In genomic region chr5:28208726-28209520, GRCm38 (mm10) we compare ENCODE assay signal across 14 mouse cellular contexts. TPM values are rescaled to one million over a fixed set of nuclear protein-coding genes. Genes with fewer than 3 reads are reported as not detected.
DNase-seq lines count a peak whose midpoint lies in the region; ATAC-seq and TF ChIP-seq lines count a peak whose summit lies in the region.
"Had no signal": no experiment of that assay in that cellular context is flagged by ENCODE, and none has a peak within 500 bp of the region (broad histone marks: within the 10 kb centered on the region; RNA-seq: fewer than 3 reads in every experiment).

No protein-coding gene starts in this region.

- no peaks in the 10 kb centered on the region for H3K79me2 ChIP-seq in heart, adult 2 months (replicated peaks; ENCODE audit: control insufficient read depth, insufficient read depth, low read length)

- 14% methylated on average over 20 of the region's 20 CpGs for WGBS in heart, embryonic 15.5 days
- WGBS in heart, adult 2 months: 13% methylated on average over 20 of the region's 20 CpGs
- WGBS in intestine, embryonic 14.5 days: 13% methylated on average over 20 of the region's 20 CpGs
- WGBS in neural tube, embryonic 13.5 days: 11% methylated on average over 20 of the region's 20 CpGs

- TF ChIP-seq CTCF in heart, adult 2 months (IDR thresholded peaks at IDR 0.05): no peak
- no peak for TF ChIP-seq CTCF in gastrocnemius, adult 2 months (IDR thresholded peaks at IDR 0.05)

- DNase-seq in heart, adult 2 months: no peak
- peak; percentile 70 to 75 for DNase-seq in cerebellum, postnatal 25 days
- peak; percentile 55 for DNase-seq in intestine, embryonic 14.5 days (ENCODE audit: low spot score)
- no peak for DNase-seq in layer of hippocampus, adult 11-12 months (ENCODE audit: low spot score)
- no peak for DNase-seq in gastrocnemius, adult 2 months
- DNase-seq in right cerebral cortex, postnatal 25 days: no peak
- DNase-seq: adrenal gland, postnatal 25 days; layer of hippocampus, adult 9-11 months had no signal

- H3K4me1 ChIP-seq in heart, embryonic 15.5 days (replicated peaks): peaks cover 8% of the 10 kb centered on the region
- H3K4me1 ChIP-seq in heart, adult 2 months (ENCODE audit: control insufficient read depth, insufficient read depth, low read length): no peaks in the 10 kb centered on the region
- no peaks in the 10 kb centered on the region; the same call in 1 of the 2 replicates for H3K4me1 ChIP-seq in intestine, embryonic 14.5 days (replicated peaks; ENCODE audit: control insufficient read depth, insufficient read depth, low read length)
- H3K4me1 ChIP-seq in neural tube, embryonic 13.5 days (replicated peaks): peaks cover 21% of the 10 kb centered on the region

- no peak for TF ChIP-seq EP300 in heart, adult 2 months (IDR thresholded peaks at IDR 0.05; ENCODE audit: insufficient read depth, low read depth, low read length)

- H3K4me2 ChIP-seq in heart, embryonic 15.5 days: no peak overlapping the region
- H3K4me2 ChIP-seq in intestine, embryonic 14.5 days (ENCODE audit: low read length): no peak overlapping the region
- peak overlapping the region; percentile 69 for H3K4me2 ChIP-seq in neural tube, embryonic 13.5 days

- H3K27me3 ChIP-seq in heart, embryonic 15.5 days: peaks cover 92% of the 10 kb centered on the region
- H3K27me3 ChIP-seq in heart, adult 2 months (ENCODE audit: control insufficient read depth, insufficient read depth, low read length): peaks cover 19% of the 10 kb centered on the region
- peaks cover 93% of the 10 kb centered on the region for H3K27me3 ChIP-seq in intestine, embryonic 14.5 days (replicated peaks; ENCODE audit: control insufficient read depth, insufficient read depth, low read length)
- peaks cover 88% of the 10 kb centered on the region for H3K27me3 ChIP-seq in neural tube, embryonic 13.5 days

- H3K36me3 ChIP-seq in heart, embryonic 15.5 days: no peaks in the 10 kb centered on the region
- no peaks in the 10 kb centered on the region for H3K36me3 ChIP-seq in heart, adult 2 months (ENCODE audit: control insufficient read depth, insufficient read depth, low read length)
- no peaks in the 10 kb centered on the region for H3K36me3 ChIP-seq in intestine, embryonic 14.5 days (ENCODE audit: control insufficient read depth, insufficient read depth, low read length)
- no peaks in the 10 kb centered on the region for H3K36me3 ChIP-seq in neural tube, embryonic 13.5 days
- H3K36me3 ChIP-seq: embryonic facial prominence, embryonic 15.5 days had no signal

- H3K4me3 ChIP-seq in heart, embryonic 15.5 days: peak overlapping the region; percentile 44; the same call in 1 of the 2 replicates
- H3K4me3 ChIP-seq in heart, adult 2 months: no peak overlapping the region
- 0 out of 2 replicates have a peak overlapping the region, but pooled peaks have one; percentile 32 for H3K4me3 ChIP-seq in intestine, embryonic 14.5 days (ENCODE audit: low read depth, low read length)
- peak overlapping the region; percentile 39; the same call in 1 of the 2 replicates for H3K4me3 ChIP-seq in neural tube, embryonic 13.5 days
- H3K4me3 ChIP-seq in gastrocnemius, adult 2 months: no peak overlapping the region

- H3K27ac ChIP-seq in heart, embryonic 15.5 days: no peak overlapping the region
- no peak overlapping the region for H3K27ac ChIP-seq in heart, adult 2 months
- no peak overlapping the region for H3K27ac ChIP-seq in intestine, embryonic 14.5 days (ENCODE audit: low read depth)
- H3K27ac ChIP-seq in neural tube, embryonic 13.5 days (replicated peaks): no peak overlapping the region
- H3K27ac ChIP-seq in gastrocnemius, adult 2 months: no peak overlapping the region
- H3K27ac ChIP-seq: embryonic facial prominence, embryonic 15.5 days; liver, embryonic 14.5 days had no signal

- H3K9me3 ChIP-seq in heart, embryonic 15.5 days (replicated peaks): no peaks in the 10 kb centered on the region
- H3K9me3 ChIP-seq in intestine, embryonic 14.5 days (ENCODE audit: control insufficient read depth, low read length): no peaks in the 10 kb centered on the region
- H3K9me3 ChIP-seq in neural tube, embryonic 13.5 days: no peaks in the 10 kb centered on the region
- H3K9me3 ChIP-seq: embryonic facial prominence, embryonic 15.5 days had no signal

- no peak for ATAC-seq in heart, embryonic 15.5 days (replicated peaks; ENCODE audit: insufficient number of reproducible peaks, insufficient read depth, low FRiP score, low read depth)
- ATAC-seq in intestine, embryonic 14.5 days (replicated peaks; ENCODE audit: low FRiP score, low TSS enrichment, low read depth): no peak
- ATAC-seq in neural tube, embryonic 13.5 days (ENCODE audit: low read depth): no peak

- TF ChIP-seq POLR2A in heart, adult 2 months (IDR thresholded peaks at IDR 0.05; ENCODE audit: insufficient read depth, low read depth, low read length): no peak

- no peak overlapping the region for H3K9ac ChIP-seq in heart, embryonic 15.5 days
- no peak overlapping the region for H3K9ac ChIP-seq in heart, adult 2 months (ENCODE audit: low read depth, low read length)
- H3K9ac ChIP-seq in intestine, embryonic 14.5 days (ENCODE audit: low read length): no peak overlapping the region
- no peak overlapping the region for H3K9ac ChIP-seq in neural tube, embryonic 13.5 days
- H3K9ac ChIP-seq: embryonic facial prominence, embryonic 15.5 days; liver, embryonic 14.5 days had no signal

- intact Hi-C loops in heart, adult 2 months (cut with DNase I): no loop called here
- intact Hi-C loops in gastrocnemius, adult 2 months (cut with DNase I): no loop called here

RNA-seq across cellular contexts. Expression of gene Cnpy1, which starts 36.7 kb away (rescaled TPM):
- not detected in 2 replicates for polyA plus RNA-seq in heart, embryonic 15.5 days (2015; fragmentation: Nextera tagmentation; extraction: Ambion mirVana)
- total RNA-seq in heart, adult 2 months (2021): not detected
- polyA plus RNA-seq in heart, adult 2 months (2012; rRNA removed): not detected in 2 replicates
- 0.05 and 0.23 TPM in 2 replicates for polyA plus RNA-seq in intestine, embryonic 14.5 days (2014; fragmentation: Nextera tagmentation; extraction: Ambion mirVana)
- 1.3 and 1.7 TPM in 2 replicates for polyA plus RNA-seq in neural tube, embryonic 13.5 days (2015; fragmentation: Nextera tagmentation; extraction: Ambion mirVana)
- not detected for total RNA-seq in gastrocnemius, adult 2 months (2021)
- total RNA-seq: adrenal gland, postnatal 25 days had no signal
- polyA plus RNA-seq: heart, embryonic 16.5 days; spleen, adult 2 months had no signal

RNA-seq across cellular contexts. Expression of gene En2, which starts 43.4 kb away (rescaled TPM):
- not detected in 2 replicates for polyA plus RNA-seq in heart, embryonic 15.5 days (2015; fragmentation: Nextera tagmentation; extraction: Ambion mirVana)
- under 1 TPM in 1 of 2 experiments, not detected in 1; 0.05 TPM for total RNA-seq in heart, adult 2 months (2021)
- not detected in 2 replicates for polyA plus RNA-seq in heart, adult 2 months (2012; rRNA removed)
- polyA plus RNA-seq in intestine, embryonic 14.5 days (2014; fragmentation: Nextera tagmentation; extraction: Ambion mirVana): not detected in 2 replicates
- not detected in 2 replicates for polyA plus RNA-seq in neural tube, embryonic 13.5 days (2015; fragmentation: Nextera tagmentation; extraction: Ambion mirVana)
- total RNA-seq in gastrocnemius, adult 2 months (2021): under 1 TPM; 0.36 to 0.54 TPM
- polyA plus RNA-seq: embryonic facial prominence, embryonic 15.5 days; heart, embryonic 16.5 days; liver, embryonic 14.5 days; spleen, adult 2 months had no signal

Comparison
In these comparisons a context has a peak if more than half of its experiments do, and no peak if none do; other contexts are left out.
1. H3K4me3 ChIP-seq: peak in heart, embryonic 15.5 days (single experiment), intestine, embryonic 14.5 days (single experiment) and neural tube, embryonic 13.5 days (single experiment); none in heart, adult 2 months (single experiment) and gastrocnemius, adult 2 months (single experiment).
2. DNase-seq: peak in cerebellum, postnatal 25 days (2 of 2) and intestine, embryonic 14.5 days (single experiment); none in heart, adult 2 months (0 of 2), layer of hippocampus, adult 11-12 months (single experiment), gastrocnemius, adult 2 months (single experiment) and right cerebral cortex, postnatal 25 days (single experiment).